Mouse (Mus musculus) stomach, embryonic 15.5 days (tissue): ENCODE data around the gene Serpina16. TPM values are rescaled to one million over a fixed set of nuclear protein-coding genes. Genes with fewer than 3 reads are reported as not detected.

ENCODE experiments used
- ATAC-seq: fragments of 200-750 bp; cut with Nextera tagmentation; 2 replicates; pipeline ENCODE4 v1.8.0; 2017; ENCODE audit warnings: low read depth, moderate number of reproducible peaks, moderate TSS enrichment; ENCODE audit not compliant: insufficient read depth, low FRiP score
- H3K27ac ChIP-seq: fragments of 300-500 bp; sonication (generic); 2 replicates; pipeline ENCODE4 v1.5.1; 2015; ENCODE audit warnings: mild to moderate bottlenecking, inconsistent platforms
- H3K27me3 ChIP-seq: fragments of 300-500 bp; sonication (generic); replicated peaks from 2 replicates; pipeline ENCODE4 v1.6.1; 2015; ENCODE audit warnings: inconsistent platforms
- H3K36me3 ChIP-seq: fragments of 300-500 bp; sonication (generic); 2 replicates; pipeline ENCODE4 v1.6.1; 2015; ENCODE audit warnings: inconsistent platforms
- H3K4me1 ChIP-seq: fragments of 300-500 bp; sonication (generic); 2 replicates; pipeline ENCODE4 v1.6.1; 2015; ENCODE audit warnings: inconsistent platforms
- H3K4me2 ChIP-seq: fragments of 300-500 bp; sonication (generic); 2 replicates; pipeline ENCODE4 v1.6.1; 2015; ENCODE audit warnings: mild to moderate bottlenecking, inconsistent platforms
- H3K4me3 ChIP-seq: fragments of 300-500 bp; sonication (generic); replicated peaks from 2 replicates; pipeline ENCODE4 v1.5.1; 2015; ENCODE audit warnings: inconsistent platforms
- H3K9ac ChIP-seq: fragments of 300-500 bp; sonication (generic); 2 replicates; pipeline ENCODE4 v1.6.1; 2015; ENCODE audit warnings: inconsistent platforms
- H3K9me3 ChIP-seq: fragments of 300-500 bp; sonication (generic); 2 replicates; pipeline ENCODE4 v1.6.1; 2016; ENCODE audit warnings: inconsistent platforms
- WGBS: fragments of 180-500 bp; shearing (Covaris S2); methylation state at CpG from one replicate; pipeline ENCODE4 v1.1.7; 2015; 5-methylcytosine and 5-hydroxymethylcytosine counted together
- polyA plus RNA-seq: library from polyadenylated mRNA; unstranded; fragments of >200 nt; fragmentation: Nextera tagmentation; extraction: Ambion mirVana; gene quantifications from 2 replicates; pipeline ENCODE4 v1.2.1, GENCODE M21; 2015

The Serpina16 gene
- polyA plus RNA-seq, 1 experiment from 2014 or later = 0.71 TPM

- Histone ChIP-seq H3K9ac (no peak within 1 kb of the TSS), H3K4me2 (no peak within 1 kb of the TSS; the same call in 1 of the 2 replicates), H3K4me3 (no peak within 1 kb of the TSS), H3K27ac (no peak within 1 kb of the TSS), H3K36me3 (no peaks in the 10 kb centered on the region), H3K27me3 (no peaks in the 10 kb centered on the region), H3K9me3 (no peaks in the 10 kb centered on the region), H3K4me1 (no peaks in the 10 kb centered on the region)
- 65% methylated on average over 9 of the region's 9 CpGs for WGBS
- peak; percentile 46; the same call in 1 of the 2 replicates for ATAC-seq
Observed at GRCm38 (mm10) chr12:103656848-103657626, 18.9 kb downstream of the Serpina16 start, which contains the start of gene Serpina6. TSS of gene Serpina6 (minus strand) at chr12:103657212.

DNA sequence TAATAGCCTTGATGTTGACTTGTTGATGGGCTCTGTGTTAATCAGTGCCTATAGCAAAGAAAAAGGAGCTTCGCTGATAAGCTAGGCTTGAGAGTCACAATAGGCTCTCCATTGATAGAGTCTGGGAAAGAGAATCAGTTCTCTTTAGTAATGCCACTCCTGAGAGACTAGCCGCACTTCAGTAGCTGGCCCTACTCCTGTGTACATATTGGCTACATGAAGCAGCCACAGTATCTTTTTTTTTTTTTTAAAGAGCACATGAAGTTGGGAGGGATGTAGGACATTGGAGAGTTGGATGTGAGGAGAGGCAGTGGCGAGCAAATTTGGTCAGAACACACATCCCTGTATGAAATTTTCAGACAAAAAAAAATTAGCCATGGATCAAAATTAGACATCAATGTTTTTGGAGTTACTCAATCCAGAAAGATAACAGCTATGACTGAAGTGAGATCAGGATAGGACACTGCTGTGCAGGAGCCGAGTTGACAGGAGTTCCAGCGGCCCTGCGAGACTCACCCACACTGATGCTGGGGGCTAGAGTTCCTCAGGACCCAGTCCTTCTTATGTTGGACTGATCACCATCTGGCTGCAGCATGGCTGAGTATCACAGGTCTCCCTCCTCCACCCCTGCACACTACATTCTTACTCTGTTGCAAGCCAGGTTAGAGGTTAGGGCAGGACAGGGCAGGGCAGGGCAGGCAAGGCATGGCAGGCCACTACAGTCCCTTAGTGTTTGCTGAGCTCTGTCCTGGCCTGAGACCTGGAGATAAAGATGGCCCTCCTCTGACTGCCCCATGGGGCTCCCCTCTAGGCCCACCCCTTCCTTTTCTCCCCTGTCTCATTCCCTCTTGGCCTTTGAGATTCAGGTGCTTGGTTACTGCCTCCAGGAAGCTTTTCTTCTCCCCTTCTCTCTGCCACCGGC lies 20.6 kb downstream of the Serpina16 start:
- no peaks in the 10 kb centered on the region for H3K36me3 ChIP-seq
- 0 out of 2 replicates have a peak, but pooled peaks have one; percentile 21 for ATAC-seq
- no peak overlapping the region for H3K27ac ChIP-seq
- no peak overlapping the region for H3K4me3 ChIP-seq
- no peaks in the 10 kb centered on the region for H3K4me1 ChIP-seq
- no peak overlapping the region for H3K4me2 ChIP-seq
- no peaks in the 10 kb centered on the region for H3K9me3 ChIP-seq
- 80% methylated on average over 7 of the region's 7 CpGs for WGBS
- no peak overlapping the region for H3K9ac ChIP-seq
- H3K27me3 ChIP-seq = no peaks in the 10 kb centered on the region

DNA sequence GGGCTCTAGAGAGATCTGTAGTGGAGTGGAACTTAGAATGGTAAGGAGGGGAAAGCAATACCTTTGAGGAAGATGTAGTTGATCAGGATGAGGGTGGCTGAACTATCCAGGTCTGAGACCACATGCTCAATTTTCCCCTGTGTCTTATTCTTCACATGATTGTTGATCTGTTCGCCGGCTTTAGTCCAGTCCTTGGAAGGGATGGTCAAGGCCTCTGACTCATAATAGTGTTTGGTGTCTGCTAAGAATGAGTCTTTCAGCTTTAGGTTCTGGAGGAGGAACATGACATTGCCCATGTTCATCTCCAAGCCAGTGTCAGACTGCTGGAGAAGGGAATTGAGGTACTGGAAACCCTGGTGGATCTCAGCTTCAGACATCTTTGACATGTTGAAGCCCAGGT lies 22.1 kb downstream of the Serpina16 start:
- Histone ChIP-seq H3K36me3 (no peaks in the 10 kb centered on the region), H3K9ac (no peak overlapping the region), H3K27me3 (no peaks in the 10 kb centered on the region), H3K4me1 (no peaks in the 10 kb centered on the region), H3K4me3 (no peak overlapping the region), H3K9me3 (no peaks in the 10 kb centered on the region), H3K4me2 (no peak overlapping the region), H3K27ac (no peak overlapping the region)
- no peak for ATAC-seq
- 91% methylated on average over 2 of the region's 2 CpGs for whole genome bisulfite sequencing

GRCm38 (mm10) chr12:103646314-103646713 lies 29.6 kb downstream of the Serpina16 start:
- 69% methylated on average over 2 of the region's 2 CpGs for WGBS
- Histone ChIP-seq H3K27ac (no peak overlapping the region), H3K36me3 (no peaks in the 10 kb centered on the region), H3K27me3 (no peaks in the 10 kb centered on the region), H3K4me3 (no peak overlapping the region), H3K4me1 (no peaks in the 10 kb centered on the region), H3K4me2 (no peak overlapping the region), H3K9me3 (no peaks in the 10 kb centered on the region), H3K9ac (no peak overlapping the region)
- ATAC-seq = no peak

DNA sequence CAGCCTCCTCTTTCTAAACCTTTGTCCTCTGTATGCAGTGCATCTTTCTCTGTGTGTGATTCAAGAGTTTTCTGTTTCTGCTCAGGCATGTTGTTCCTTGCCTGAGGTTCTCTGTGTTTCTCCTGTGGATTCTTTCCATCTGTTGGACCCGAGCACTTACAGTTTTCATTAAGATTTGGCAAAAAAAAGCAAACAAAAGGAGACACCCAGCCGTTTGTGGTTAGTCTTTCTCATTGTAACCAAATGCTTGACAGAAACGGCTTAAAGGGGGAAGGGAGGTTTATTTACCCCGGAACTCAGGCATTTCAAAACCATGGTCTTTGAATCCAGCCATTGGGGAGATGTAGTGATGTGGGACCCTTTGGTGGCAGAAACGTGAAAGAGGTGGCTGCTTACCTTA lies 31.3 kb downstream of the Serpina16 start:
- no peak for ATAC-seq
- Histone ChIP-seq H3K4me1 (no peaks in the 10 kb centered on the region), H3K9me3 (no peaks in the 10 kb centered on the region), H3K27me3 (no peaks in the 10 kb centered on the region), H3K36me3 (no peaks in the 10 kb centered on the region), H3K4me3 (no peak overlapping the region), H3K4me2 (no peak overlapping the region), H3K9ac (no peak overlapping the region), H3K27ac (no peak overlapping the region)
- WGBS = 22% methylated on average over 5 of the region's 5 CpGs

- Histone ChIP-seq H3K9me3 (no peaks in the 10 kb centered on the region), H3K27me3 (no peaks in the 10 kb centered on the region), H3K9ac (no peak overlapping the region), H3K4me1 (no peaks in the 10 kb centered on the region), H3K4me2 (no peak overlapping the region), H3K27ac (no peak overlapping the region), H3K36me3 (no peaks in the 10 kb centered on the region), H3K4me3 (no peak overlapping the region)
- 74% methylated on average over 3 of the region's 3 CpGs for WGBS
- no peak for ATAC-seq
Observed at GRCm38 (mm10) chr12:103643818-103644217, 32.1 kb downstream of the Serpina16 start.

DNA sequence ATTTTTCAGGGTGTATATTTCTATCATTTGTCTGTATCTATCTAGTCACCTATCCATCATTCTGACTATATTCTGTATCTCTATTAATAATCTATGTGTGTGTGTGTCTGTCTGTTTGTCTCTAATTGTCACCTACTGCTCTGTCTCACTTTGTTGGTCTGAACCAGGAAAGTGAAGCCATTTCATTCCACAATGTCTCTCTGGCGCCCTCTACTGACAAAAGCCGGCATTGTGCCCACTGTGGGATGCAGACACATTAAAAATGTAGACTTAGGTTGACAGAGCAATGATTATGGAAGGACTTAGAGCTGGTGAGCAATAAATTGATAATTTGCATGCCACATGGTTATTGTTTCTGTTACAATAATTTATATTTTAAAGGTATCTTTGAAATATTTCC lies 32.6 kb downstream of the Serpina16 start:
- no peaks in the 10 kb centered on the region for H3K27me3 ChIP-seq
- no peak for ATAC-seq
- H3K9ac ChIP-seq = no peak overlapping the region
- no peaks in the 10 kb centered on the region for H3K36me3 ChIP-seq
- no peak overlapping the region for H3K4me2 ChIP-seq
- H3K9me3 ChIP-seq = no peaks in the 10 kb centered on the region
- no peak overlapping the region for H3K4me3 ChIP-seq
- no peak overlapping the region for H3K27ac ChIP-seq
- 0% methylated on average over 2 of the region's 2 CpGs for WGBS
- H3K4me1 ChIP-seq = no peaks in the 10 kb centered on the region

GRCm38 (mm10) chr12:103635846-103636245 lies 40.1 kb downstream of the Serpina16 start:
- no peak overlapping the region for H3K27ac ChIP-seq
- H3K9ac ChIP-seq = no peak overlapping the region
- ATAC-seq = no peak
- 85% methylated on average over 2 of the region's 2 CpGs for WGBS
- H3K9me3 ChIP-seq = no peaks in the 10 kb centered on the region
- H3K36me3 ChIP-seq = no peaks in the 10 kb centered on the region
- no peak overlapping the region for H3K4me2 ChIP-seq
- no peak overlapping the region for H3K4me3 ChIP-seq
- H3K4me1 ChIP-seq = no peaks in the 10 kb centered on the region
- no peaks in the 10 kb centered on the region for H3K27me3 ChIP-seq

GRCm38 (mm10) chr12:103634430-103634829 lies 41.5 kb downstream of the Serpina16 start:
- Histone ChIP-seq H3K9me3 (no peaks in the 10 kb centered on the region), H3K4me1 (no peaks in the 10 kb centered on the region), H3K27me3 (no peaks in the 10 kb centered on the region), H3K36me3 (no peaks in the 10 kb centered on the region), H3K4me3 (no peak overlapping the region), H3K27ac (no peak overlapping the region), H3K4me2 (no peak overlapping the region), H3K9ac (no peak overlapping the region)
- WGBS = 85% methylated on average over 2 of the region's 2 CpGs
- ATAC-seq = no peak

DNA sequence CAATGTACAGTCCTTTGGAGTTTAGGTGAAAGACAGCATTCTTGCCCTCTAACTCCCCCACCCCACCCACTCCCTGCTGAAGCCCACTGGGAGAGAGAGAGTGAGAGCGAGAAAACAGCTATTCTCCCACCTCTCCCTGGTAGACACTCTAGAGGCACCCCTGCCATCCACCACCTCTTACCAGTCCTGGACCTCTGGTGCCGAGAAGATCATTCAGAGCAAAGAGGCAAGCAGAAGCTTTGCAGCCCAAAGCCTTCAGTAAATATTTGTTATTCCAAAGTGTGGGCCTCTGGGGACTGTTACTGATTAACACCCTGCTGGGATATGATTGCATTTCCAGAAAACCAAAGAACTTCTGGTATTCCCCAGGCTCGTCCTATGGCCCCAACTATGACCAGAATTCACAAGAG lies 44.7 kb downstream of the Serpina16 start, which contains the start of gene Serpina10:
Gene Serpina10 (minus strand): TSS at position 242 of the 410 bp plus-strand sequence.
- Histone ChIP-seq H3K27ac (no peak within 1 kb of the TSS), H3K4me1 (no peaks in the 10 kb centered on the region), H3K9me3 (no peaks in the 10 kb centered on the region), H3K9ac (no peak within 1 kb of the TSS), H3K4me2 (0 out of 2 replicates have a peak within 1 kb of the TSS, but pooled peaks have one; percentile 5), H3K27me3 (no peaks in the 10 kb centered on the region), H3K36me3 (no peaks in the 10 kb centered on the region), H3K4me3 (no peak within 1 kb of the TSS)
- peak; percentile 36; the same call in 1 of the 2 replicates for ATAC-seq
- 52% methylated on average over 3 of the region's 3 CpGs for WGBS
